Mouse (Mus musculus): ENCODE results near the gene Colq. TPM values are rescaled to one million over a fixed set of nuclear protein-coding genes. Genes with fewer than 3 reads are reported as not detected.

Gene Colq
- not detected for polyA plus RNA-seq (2014; fragmentation: Illumina TruSeq; extraction: RNeasy Lipid Tissue Mini Kit (QIAGEN cat#74804); ENCODE audit: low read depth, low replicate concordance)

DNA sequence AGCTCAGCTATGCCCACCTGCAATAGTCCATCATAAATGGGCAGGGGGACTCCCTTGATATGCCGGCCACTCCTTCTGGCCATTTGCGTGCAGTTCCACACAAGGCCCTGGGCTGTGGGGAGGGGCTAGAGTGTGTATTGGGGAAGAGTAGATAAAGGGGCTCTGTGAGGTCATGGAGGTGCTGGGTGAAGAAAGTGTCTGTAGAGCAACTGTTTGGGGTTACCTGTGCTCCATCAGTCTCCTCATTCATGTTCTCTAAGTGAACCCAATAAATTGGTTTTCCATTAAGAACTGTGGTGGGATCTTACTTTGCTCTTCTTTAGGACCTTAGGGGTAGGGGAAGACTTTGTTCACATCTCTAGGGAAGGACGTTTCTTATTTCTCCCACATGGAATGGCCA, at the start of gene Colq:
TSS of gene Colq (minus strand) at position 101 of the 400 bp plus-strand sequence.

DNA sequence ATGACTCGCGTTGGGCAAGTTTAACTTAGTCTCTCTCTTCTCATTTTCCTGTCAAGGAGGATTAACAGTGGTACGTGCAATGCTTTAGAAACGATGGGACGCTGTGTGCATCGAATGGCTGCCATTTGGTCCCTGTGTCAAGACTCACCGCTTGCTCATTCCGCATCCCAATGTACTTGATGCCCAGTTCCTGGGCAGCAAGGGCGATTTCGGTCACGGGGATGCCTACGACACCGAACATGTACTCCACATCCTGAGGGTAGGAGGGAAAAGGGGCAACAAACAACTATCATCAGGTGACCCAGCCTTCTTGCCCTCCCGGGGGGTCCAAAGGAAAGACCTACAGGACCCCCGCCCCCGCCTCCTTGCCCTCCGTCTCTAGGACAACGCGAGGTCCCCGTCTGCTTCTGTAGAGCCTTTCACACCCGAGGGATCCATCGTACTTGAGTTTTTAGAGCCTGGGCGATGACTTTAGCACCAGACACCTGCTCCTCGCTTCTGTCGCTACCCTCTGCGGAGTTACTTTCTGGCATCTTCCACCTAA, 49.3 kb upstream of the Colq start, which contains the start of gene Gm49387:
TSS of gene Gm49387 (minus strand) at position 533 of the 544 bp plus-strand sequence.

DNA sequence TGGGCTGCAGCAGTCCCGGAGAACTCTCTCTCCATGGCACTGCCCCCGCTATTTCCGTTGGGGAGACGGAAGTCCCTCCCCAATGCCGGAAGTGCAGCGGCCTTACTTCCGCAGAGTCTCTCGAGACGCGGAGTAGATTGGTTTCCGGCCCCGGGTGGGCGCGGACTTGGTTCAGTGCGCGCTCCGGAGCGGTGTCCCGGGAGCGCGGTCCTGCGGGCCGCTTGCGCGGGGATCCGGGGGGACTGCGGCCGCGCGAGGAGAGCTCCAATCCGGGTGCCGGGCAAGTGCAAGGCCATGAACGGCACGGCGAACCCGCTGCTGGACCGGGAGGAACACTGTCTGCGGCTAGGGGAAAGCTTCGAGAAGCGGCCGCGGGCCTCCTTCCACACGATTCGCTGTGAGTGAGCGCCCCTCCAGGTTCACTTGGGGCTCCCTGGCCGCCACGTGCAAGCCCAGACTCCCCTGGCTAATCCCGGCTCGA, 96.1 kb downstream of the Colq start, which contains the start of gene Mettl6:
TSS of gene Mettl6 (minus strand) at position 66 of the 481 bp plus-strand sequence.

DNA sequence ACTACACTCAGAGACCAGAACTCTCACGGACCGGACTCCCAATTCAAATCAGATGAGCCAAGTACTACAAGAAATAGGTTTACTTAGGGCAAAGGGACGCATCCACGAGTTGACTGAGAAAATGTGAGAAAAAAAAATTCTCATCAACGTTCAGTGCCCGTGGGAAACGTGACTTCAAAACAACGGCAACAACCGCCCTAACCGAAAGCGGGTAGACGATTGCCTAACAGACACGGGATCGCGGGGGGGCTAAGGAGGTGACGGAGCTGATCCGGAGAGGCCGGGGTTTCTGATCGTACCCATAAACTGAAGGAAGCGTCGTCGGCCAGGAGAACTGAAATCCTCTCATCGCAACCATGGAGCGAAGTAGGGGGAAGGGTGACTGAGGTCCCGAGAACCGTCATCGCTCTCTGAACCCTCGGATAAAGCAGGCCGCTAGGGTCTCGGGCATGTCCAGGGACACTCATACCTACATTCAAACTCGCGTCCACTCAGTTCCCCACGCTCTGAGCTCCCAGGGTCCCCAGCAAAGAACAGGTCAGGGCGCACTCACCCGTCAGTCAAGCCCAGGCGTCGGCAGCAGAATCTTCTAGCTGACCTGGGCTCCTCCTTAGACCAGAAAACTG, 96.7 kb downstream of the Colq start, which contains the start of gene Eaf1:
TSS of gene Eaf1 (plus strand) at position 51 of the 626 bp plus-strand sequence.

Other genes starting within 250 kb of the Colq start
- gene Sh3bp5, start 155.3 kb downstream of the Colq start, polyA plus RNA-seq (2014; fragmentation: Illumina TruSeq; extraction: RNeasy Lipid Tissue Mini Kit (QIAGEN cat#74804); ENCODE audit: low read depth, low replicate concordance), result 125 TPM
- 91.3 TPM for gene Eaf1, start 96.9 kb downstream of the Colq start, polyA plus RNA-seq (2014; fragmentation: Illumina TruSeq; extraction: RNeasy Lipid Tissue Mini Kit (QIAGEN cat#74804); ENCODE audit: low read depth, low replicate concordance)
- gene Mettl6, start 96.3 kb downstream of the Colq start, polyA plus RNA-seq (2014; fragmentation: Illumina TruSeq; extraction: RNeasy Lipid Tissue Mini Kit (QIAGEN cat#74804); ENCODE audit: low read depth, low replicate concordance), result 43.9 TPM
- not detected for gene Gm49387, start 49.5 kb upstream of the Colq start, polyA plus RNA-seq (2014; fragmentation: Illumina TruSeq; extraction: RNeasy Lipid Tissue Mini Kit (QIAGEN cat#74804); ENCODE audit: low read depth, low replicate concordance)
- gene Btd, start 49.7 kb upstream of the Colq start, polyA plus RNA-seq (2014; fragmentation: Illumina TruSeq; extraction: RNeasy Lipid Tissue Mini Kit (QIAGEN cat#74804); ENCODE audit: low read depth, low replicate concordance), result 7.1 TPM
- gene Hacl1, start 49.9 kb upstream of the Colq start, polyA plus RNA-seq (2014; fragmentation: Illumina TruSeq; extraction: RNeasy Lipid Tissue Mini Kit (QIAGEN cat#74804); ENCODE audit: low read depth, low replicate concordance), result 22.7 TPM
- gene Ankrd28, start 239.3 kb upstream of the Colq start, polyA plus RNA-seq (2014; fragmentation: Illumina TruSeq; extraction: RNeasy Lipid Tissue Mini Kit (QIAGEN cat#74804); ENCODE audit: low read depth, low replicate concordance), result 28.2 TPM

Measured in adrenal gland, adult 10 weeks (tissue).